Mouse (Mus musculus) forebrain, embryonic 16.5 days (tissue): Measurements from ENCODE around the gene Phf1. TPM values are rescaled to one million over a fixed set of nuclear protein-coding genes. Genes with fewer than 3 reads are reported as not detected.
A peak's percentile ranks its signal among the peaks of the same experiment; 100 is the strongest.
"Not testable (repeated sequence)": the region's sequence is repeated elsewhere in the genome, so short reads cannot be mapped to it uniquely, and the experiment has no call there.

Experiments
- ATAC-seq: fragments of 200-750 bp; cut with Nextera tagmentation; 2 replicates; pipeline ENCODE4 v1.8.0; 2017; ENCODE audit warnings: mild to moderate bottlenecking, moderate library complexity
- H3K27ac ChIP-seq: fragments of 300-500 bp; sonication (generic); 2 replicates; pipeline ENCODE4 v1.5.1; 2014; ENCODE audit warnings: low read length, control low read depth
- H3K27me3 ChIP-seq: fragments of 300-500 bp; sonication (generic); replicated peaks from 2 replicates; pipeline ENCODE4 v1.6.1; 2014; ENCODE audit warnings: low read length; ENCODE audit not compliant: control insufficient read depth, insufficient read depth
- H3K36me3 ChIP-seq: fragments of 300-500 bp; sonication (generic); 2 replicates; pipeline ENCODE4 v1.6.1; 2014; ENCODE audit not compliant: control insufficient read depth, insufficient read depth
- H3K4me1 ChIP-seq: fragments of 300-500 bp; sonication (generic); replicated peaks from 2 replicates; pipeline ENCODE4 v1.6.1; 2014; ENCODE audit warnings: low read length; ENCODE audit not compliant: control insufficient read depth, insufficient read depth
- H3K4me2 ChIP-seq: fragments of 300-500 bp; sonication (generic); 2 replicates; pipeline ENCODE4 v1.6.1; 2014; ENCODE audit warnings: mild to moderate bottlenecking, low read length, control low read depth
- H3K4me3 ChIP-seq: fragments of 300-500 bp; sonication (generic); replicated peaks from 2 replicates; pipeline ENCODE4 v1.5.1; 2014; ENCODE audit warnings: mild to moderate bottlenecking, low read length, control low read depth
- H3K9ac ChIP-seq: fragments of 300-500 bp; sonication (generic); replicated peaks from 2 replicates; pipeline ENCODE4 v1.6.1; 2014; ENCODE audit warnings: low read depth, low read length, control low read depth
- H3K9me3 ChIP-seq: fragments of 300-500 bp; sonication (generic); 2 replicates; pipeline ENCODE4 v1.6.1; 2016; ENCODE audit warnings: low read length; ENCODE audit not compliant: control insufficient read depth
- WGBS: fragments of 180-500 bp; shearing (Covaris S2); extraction: QIAGEN DNeasy Blood & Tissue Kit; methylation state at CpG from one replicate; pipeline ENCODE4 v1.1.7; 2014; 5-methylcytosine and 5-hydroxymethylcytosine counted together
- polyA plus RNA-seq: library from polyadenylated mRNA; unstranded; fragments of >200 nt; fragmentation: Nextera tagmentation; extraction: Ambion mirVana; gene quantifications from 2 replicates; pipeline ENCODE4 v1.2.1, GENCODE M21; 2015

Gene Phf1
- polyA plus RNA-seq, 1 experiment from 2014 or later: 19.7 TPM

- not testable (repeated sequence) for H3K9ac ChIP-seq, H3K4me2 ChIP-seq, H3K27ac ChIP-seq, ATAC-seq, H3K9me3 ChIP-seq, H3K36me3 ChIP-seq, H3K4me1 ChIP-seq, H3K27me3 ChIP-seq, H3K4me3 ChIP-seq
- WGBS: 95% methylated on average over 5 of the region's 6 CpGs
Observed at GRCm38 (mm10) chr17:26922368-26922767, 10.5 kb upstream of the Phf1 start.

- H3K9me3 ChIP-seq, H3K27ac ChIP-seq, H3K4me2 ChIP-seq, H3K4me3 ChIP-seq, ATAC-seq, H3K27me3 ChIP-seq, H3K36me3 ChIP-seq, H3K4me1 ChIP-seq, H3K9ac ChIP-seq: not testable (repeated sequence)
- 96% methylated on average over 9 of the region's 9 CpGs for WGBS
Observed at GRCm38 (mm10) chr17:26925414-26925813, 7.4 kb upstream of the Phf1 start.

GRCm38 (mm10) chr17:26931795-26932194 is 1.1 kb upstream of the Phf1 start:
- H3K4me2 ChIP-seq, H3K36me3 ChIP-seq, H3K9ac ChIP-seq, H3K4me3 ChIP-seq, H3K9me3 ChIP-seq, ATAC-seq, H3K27me3 ChIP-seq, H3K27ac ChIP-seq: not testable (repeated sequence)
- 69% methylated on average over 7 of the region's 7 CpGs for WGBS
- peaks cover 14% of the 10 kb centered on the region for H3K4me1 ChIP-seq

DNA sequence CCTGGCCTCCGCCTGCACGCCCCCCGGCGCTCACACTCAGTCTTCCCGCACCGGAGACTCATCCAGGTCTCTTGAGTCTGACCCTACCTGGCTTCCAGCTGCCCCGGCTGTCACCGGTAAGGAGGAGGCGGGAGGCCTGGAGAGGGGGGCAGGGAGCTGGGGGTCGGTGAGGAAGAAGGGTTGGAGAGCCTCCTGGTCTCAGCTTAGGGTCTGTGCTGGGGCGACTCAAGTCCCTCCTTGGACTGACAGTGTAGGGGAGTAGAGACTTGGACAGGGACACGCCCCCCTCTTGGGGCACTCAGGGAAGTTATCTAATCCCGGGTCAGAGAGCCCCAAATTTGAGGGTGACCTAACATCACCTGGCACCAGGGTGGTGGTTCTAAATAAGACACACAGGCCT is 567 bp downstream of the Phf1 start:
- peak overlapping the region; percentile 87 for H3K4me2 ChIP-seq
- H3K9me3 ChIP-seq: no peaks in the 10 kb centered on the region
- H3K27me3 ChIP-seq: no peaks in the 10 kb centered on the region
- peak overlapping the region; percentile 90 for H3K27ac ChIP-seq
- H3K4me3 ChIP-seq: peak overlapping the region; percentile 78
- peak; percentile 18; the same call in 1 of the 2 replicates for ATAC-seq
- H3K36me3 ChIP-seq: 0 out of 2 replicates have a peak, but pooled peaks cover 2% of the 10 kb centered on the region
- H3K4me1 ChIP-seq: peaks cover 23% of the 10 kb centered on the region
- WGBS: 10% methylated on average over 13 of the region's 13 CpGs
- peak overlapping the region; percentile 73 for H3K9ac ChIP-seq

DNA sequence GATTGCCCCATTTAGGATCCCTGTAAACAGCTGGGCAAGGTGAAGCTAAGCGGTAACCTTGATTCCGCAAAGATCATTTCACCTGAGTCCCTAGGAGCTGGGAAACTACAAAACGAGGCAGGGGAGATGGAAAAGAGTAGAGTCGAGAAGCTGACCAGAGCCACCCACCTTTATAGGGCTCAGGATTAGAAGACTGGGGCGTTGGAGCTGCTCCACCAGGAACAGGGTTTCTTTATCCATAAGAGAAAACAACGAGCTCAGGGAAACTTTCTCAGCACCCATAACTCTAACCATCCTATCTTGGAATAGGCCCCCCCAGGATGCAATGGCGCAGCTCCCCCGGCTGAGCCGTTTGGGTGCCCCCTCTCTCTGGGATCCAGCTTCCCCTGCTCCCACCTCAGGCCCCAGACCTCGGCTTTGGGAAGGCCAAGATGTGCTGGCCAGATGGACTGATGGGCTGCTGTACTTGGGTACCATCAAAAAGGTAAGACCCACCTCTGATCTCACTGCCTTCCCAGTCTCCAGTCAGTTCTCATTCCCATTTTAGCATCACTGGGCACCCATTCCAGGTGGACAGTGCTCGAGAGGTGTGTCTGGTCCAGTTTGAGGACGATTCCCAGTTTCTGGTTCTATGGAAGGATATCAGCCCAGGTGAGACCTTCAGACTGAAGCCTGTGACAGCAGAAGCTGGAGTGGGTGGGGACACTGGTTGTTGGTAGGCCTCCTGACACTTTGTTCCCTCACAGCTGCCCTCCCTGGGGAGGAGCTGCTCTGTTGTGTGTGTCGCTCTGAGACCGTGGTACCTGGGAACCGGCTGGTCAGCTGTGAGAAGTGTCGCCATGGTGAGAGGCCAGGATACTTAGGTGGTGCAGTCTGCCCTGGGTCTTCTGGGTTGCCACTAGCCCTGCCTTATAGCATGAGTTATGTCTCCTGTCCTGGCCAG is 1.3 kb downstream of the Phf1 start:
- no peak overlapping the region for H3K27ac ChIP-seq
- peak overlapping the region; percentile 78 for H3K4me3 ChIP-seq
- H3K4me1 ChIP-seq: peaks cover 29% of the 10 kb centered on the region
- no peaks in the 10 kb centered on the region for H3K27me3 ChIP-seq
- 0 out of 2 replicates have a peak, but pooled peaks cover 2% of the 10 kb centered on the region for H3K36me3 ChIP-seq
- no peak for ATAC-seq
- peak overlapping the region; percentile 73 for H3K9ac ChIP-seq
- WGBS: 84% methylated on average over 16 of the region's 16 CpGs
- peak overlapping the region; percentile 87 for H3K4me2 ChIP-seq
- no peaks in the 10 kb centered on the region for H3K9me3 ChIP-seq

GRCm38 (mm10) chr17:26935027-26935426 is 2.2 kb downstream of the Phf1 start:
- 90% methylated on average over 9 of the region's 9 CpGs for WGBS
- Histone ChIP-seq H3K27me3 (no peaks in the 10 kb centered on the region), H3K9me3 (no peaks in the 10 kb centered on the region), H3K4me2 (no peak overlapping the region), H3K4me1 (peaks cover 31% of the 10 kb centered on the region), H3K36me3 (0 out of 2 replicates have a peak, but pooled peaks cover 2% of the 10 kb centered on the region), H3K4me3 (no peak overlapping the region), H3K9ac (no peak overlapping the region), H3K27ac (no peak overlapping the region)
- no peak for ATAC-seq

- 87% methylated on average over 12 of the region's 12 CpGs for WGBS
- Histone ChIP-seq H3K9me3 (no peaks in the 10 kb centered on the region), H3K4me3 (no peak overlapping the region), H3K4me2 (no peak overlapping the region), H3K9ac (no peak overlapping the region), H3K4me1 (peaks cover 42% of the 10 kb centered on the region), H3K27ac (no peak overlapping the region), H3K27me3 (no peaks in the 10 kb centered on the region), H3K36me3 (0 out of 2 replicates have a peak, but pooled peaks cover 2% of the 10 kb centered on the region)
- ATAC-seq: no peak
Observed at GRCm38 (mm10) chr17:26936453-26936852, 3.6 kb downstream of the Phf1 start.

GRCm38 (mm10) chr17:26936921-26937695 is 4.3 kb downstream of the Phf1 start:
- 0 out of 2 replicates have a peak, but pooled peaks cover 2% of the 10 kb centered on the region for H3K36me3 ChIP-seq
- peaks cover 43% of the 10 kb centered on the region for H3K4me1 ChIP-seq
- no peak overlapping the region for H3K27ac ChIP-seq
- no peak overlapping the region for H3K4me3 ChIP-seq
- H3K27me3 ChIP-seq: no peaks in the 10 kb centered on the region
- no peak for ATAC-seq
- WGBS: 88% methylated on average over 15 of the region's 15 CpGs
- no peak overlapping the region for H3K9ac ChIP-seq
- no peak overlapping the region for H3K4me2 ChIP-seq
- no peaks in the 10 kb centered on the region for H3K9me3 ChIP-seq
